In the genomic region with DNA sequence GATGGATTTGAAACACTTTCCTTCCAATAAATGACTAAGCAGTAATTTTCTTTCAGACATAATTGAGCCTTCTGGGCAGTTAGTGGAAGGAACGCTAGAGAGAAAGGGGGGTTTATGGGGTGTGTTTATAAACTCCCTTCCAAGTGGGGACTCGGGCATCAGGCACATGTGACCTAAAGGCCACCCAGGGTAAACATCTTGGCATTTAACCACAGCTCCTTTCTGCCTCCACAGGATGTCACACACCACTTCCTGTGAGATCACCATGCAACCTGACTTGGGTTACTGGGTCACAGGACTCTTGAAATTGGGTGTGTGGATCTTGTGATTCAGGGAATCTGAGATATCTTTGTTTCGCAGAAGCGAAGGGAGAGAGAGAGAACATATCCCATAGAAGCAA, we compare ENCODE assay signal across 12 mouse cellular contexts. TPM values are rescaled to one million over a fixed set of nuclear protein-coding genes. Genes with fewer than 3 reads are reported as not detected.
A peak's percentile ranks its signal among the peaks of the same experiment; 100 is the strongest.
DNase-seq lines count a peak whose midpoint lies in the region; ATAC-seq and TF ChIP-seq lines count a peak whose summit lies in the region.
"Had no signal": no experiment of that assay in that cellular context is flagged by ENCODE, and none has a peak within 500 bp of the region (broad histone marks: within the 10 kb centered on the region; RNA-seq: fewer than 3 reads in every experiment).

No protein-coding gene starts in this region.

- no peak for TF ChIP-seq CTCF in spleen, adult 2 months (IDR thresholded peaks at IDR 0.05; ENCODE audit: extremely low read depth, insufficient read depth, insufficient read length, insufficient replicate concordance)
- TF ChIP-seq CTCF in lung, postnatal 0 days (IDR thresholded peaks at IDR 0.05), result no peak

- peak overlapping the region; percentile 70; the same call in 1 of the 2 replicates for H3K27ac ChIP-seq in spleen, adult 2 months (ENCODE audit: insufficient read depth, low read length)
- H3K27ac ChIP-seq in lung, postnatal 0 days (ENCODE audit: low read length), result peak overlapping the region; percentile 39
- H3K27ac ChIP-seq: left cerebral cortex, adult 2 months had no signal

- no peak for TF ChIP-seq POLR2A in spleen, adult 2 months (IDR thresholded peaks at IDR 0.05; ENCODE audit: low read depth, low read length)

- ATAC-seq in lung, postnatal 0 days, result peak; percentile 5; the same call in 1 of the 2 replicates
- ATAC-seq: forebrain, embryonic 16.5 days had no signal

- H3K9me3 ChIP-seq in lung, postnatal 0 days (ENCODE audit: low read length), result no peaks in the 10 kb centered on the region

- peaks cover 5% of the 10 kb centered on the region; the same call in 1 of the 2 replicates for H3K36me3 ChIP-seq in spleen, adult 2 months (ENCODE audit: control insufficient read depth, insufficient read depth, low read length)
- 0 out of 2 replicates have a peak, but pooled peaks cover 1% of the 10 kb centered on the region for H3K36me3 ChIP-seq in lung, postnatal 0 days (ENCODE audit: insufficient read depth, low read length)

- 13% methylated on average over 4 of the region's 4 CpGs for WGBS in spleen, adult 2 months
- 42% methylated on average over 4 of the region's 4 CpGs for WGBS in lung, postnatal 0 days

- peaks cover 21% of the 10 kb centered on the region; the same call in 1 of the 2 replicates for H3K4me1 ChIP-seq in spleen, adult 2 months (ENCODE audit: control insufficient read depth, insufficient read depth, insufficient read length)
- peaks cover 16% of the 10 kb centered on the region for H3K4me1 ChIP-seq in lung, postnatal 0 days (ENCODE audit: insufficient read depth, low read depth, low read length)

- no peak overlapping the region for H3K4me3 ChIP-seq in spleen, adult 2 months (ENCODE audit: extremely low read depth, insufficient read depth, insufficient read length)
- H3K4me3 ChIP-seq in lung, postnatal 0 days (ENCODE audit: low read depth, low read length), result 0 out of 2 replicates have a peak overlapping the region, but pooled peaks have one; percentile 70
- H3K4me3 ChIP-seq: left cerebral cortex, adult 2 months had no signal

- H3K9ac ChIP-seq in lung, postnatal 0 days (replicated peaks; ENCODE audit: low read depth), result no peak overlapping the region

- H3K27me3 ChIP-seq in spleen, adult 2 months (ENCODE audit: control insufficient read depth, insufficient read depth, low read length), result no peaks in the 10 kb centered on the region
- no peaks in the 10 kb centered on the region for H3K27me3 ChIP-seq in lung, postnatal 0 days (replicated peaks; ENCODE audit: insufficient read depth, low read length)

- DNase-seq in cerebellum, adult 18-20 months, result peak; percentile 16 to 23
- no peak for DNase-seq in cerebellum, postnatal 4 days (ENCODE audit: low spot score in 2 of 2)
- DNase-seq in spleen, adult 2 months (ENCODE audit: low read depth in 1 of 2, low spot score in 2 of 2), result peak; percentile 36 to 81
- DNase-seq in spleen, postnatal 14 days (ENCODE audit: low spot score in 2 of 2), result no peak
- DNase-seq in lung, postnatal 0 days (ENCODE audit: low spot score), result peak; percentile 71
- DNase-seq in thymus, postnatal 14 days, result peak; percentile 66
- no peak for DNase-seq in ovary, postnatal 14 days (ENCODE audit: low spot score)
- no peak for DNase-seq in neural tube, embryonic 10.5 days (ENCODE audit: extremely low spot score, low spot score)
- DNase-seq: cerebellum, adult 11 months; midbrain, embryonic 14.5 days had no signal

- H3K4me2 ChIP-seq in lung, postnatal 0 days (replicated peaks; ENCODE audit: low read depth, low read length), result no peak overlapping the region

- TF ChIP-seq EP300 in lung, postnatal 0 days (IDR thresholded peaks at IDR 0.05), result peak; percentile 47

RNA-seq across cellular contexts. Expression of a gene that starts 2.1 kb away (rescaled TPM):
- 71.1 and 73.9 TPM in 2 replicates for polyA plus RNA-seq in spleen, adult 2 months (2012; rRNA removed)
- polyA plus RNA-seq in lung, postnatal 0 days (2015; fragmentation: Nextera tagmentation; extraction: Ambion mirVana), result 34.1 and 35.0 TPM in 2 replicates

RNA-seq across cellular contexts. Expression of a gene that starts 22.9 kb away (rescaled TPM):
- 50.2 and 60.3 TPM in 2 replicates for polyA plus RNA-seq in spleen, adult 2 months (2012; rRNA removed)
- 278 and 286 TPM in 2 replicates for polyA plus RNA-seq in lung, postnatal 0 days (2015; fragmentation: Nextera tagmentation; extraction: Ambion mirVana)

RNA-seq across cellular contexts. Expression of a gene that starts 31.2 kb away (rescaled TPM):
- polyA plus RNA-seq in spleen, adult 2 months (2012; rRNA removed), result 6.1 and 7.6 TPM in 2 replicates
- polyA plus RNA-seq in lung, postnatal 0 days (2015; fragmentation: Nextera tagmentation; extraction: Ambion mirVana), result 0.20 TPM in 1 of 2 replicates, not detected in the other
- polyA plus RNA-seq: midbrain, embryonic 14.5 days had no signal

Comparison
In these comparisons a context has a peak if more than half of its experiments do, and no peak if none do; other contexts are left out.
1. DNase-seq: peak in cerebellum, adult 18-20 months (2 of 2), spleen, adult 2 months (2 of 2), lung, postnatal 0 days (single experiment) and thymus, postnatal 14 days (single experiment); none in cerebellum, postnatal 4 days (0 of 2), spleen, postnatal 14 days (0 of 2), ovary, postnatal 14 days (single experiment) and neural tube, embryonic 10.5 days (single experiment).